Mouse (Mus musculus): ENCODE results near the gene Slxl1. TPM values are rescaled to one million over a fixed set of nuclear protein-coding genes. Genes with fewer than 3 reads are reported as not detected.
"Not testable (repeated sequence)": the region's sequence is repeated elsewhere in the genome, so short reads cannot be mapped to it uniquely, and the experiment has no call there.

Slxl1 gene
- polyA plus RNA-seq (2015; fragmentation: Nextera tagmentation; extraction: Ambion mirVana) = not detected in 2 replicates

- H3K4me2 ChIP-seq; ATAC-seq (ENCODE audit: low FRiP score): not testable (repeated sequence)
- no CpG with 5 or more reads among the region's 6 CpGs for WGBS
Measured at GRCm38 (mm10) chrX:55226576-55226975, at the start of gene Slxl1. Slxl1 (plus strand) TSS chrX:55226876.

More at GRCm38 (mm10) chrX:55226576-55226975, at the start of gene Slxl1:
- H3K27ac ChIP-seq (replicated peaks); H3K27me3 ChIP-seq (replicated peaks); H3K9ac ChIP-seq (replicated peaks); H3K4me1 ChIP-seq; H3K9me3 ChIP-seq (replicated peaks); H3K4me3 ChIP-seq (replicated peaks); H3K36me3 ChIP-seq: not testable (repeated sequence)
